ENCODE assay signal across 12 mouse cellular contexts in the genomic region with DNA sequence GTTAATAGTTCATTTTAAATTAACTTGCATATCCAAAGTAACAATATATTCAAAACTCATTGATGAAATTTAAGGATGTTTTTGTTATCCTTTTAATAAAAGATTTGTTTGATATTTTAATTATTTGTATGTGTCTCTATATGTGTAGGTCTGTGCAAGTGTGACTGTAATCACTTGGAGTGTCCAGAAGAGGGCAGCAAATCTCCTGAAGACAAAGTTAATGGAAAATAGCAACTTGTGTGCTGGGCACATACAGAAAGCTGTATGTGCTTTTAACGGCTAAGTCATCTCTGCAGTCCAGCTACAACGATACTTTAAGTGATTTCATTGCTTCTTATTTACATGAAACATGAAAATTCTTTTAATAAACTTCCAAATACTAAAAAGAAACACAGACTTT.
A peak's percentile ranks its signal among the peaks of the same experiment; 100 is the strongest.
DNase-seq lines count a peak whose midpoint lies in the region; ATAC-seq and TF ChIP-seq lines count a peak whose summit lies in the region.
"Had no signal": no experiment of that assay in that cellular context is flagged by ENCODE, and none has a peak within 500 bp of the region (broad histone marks: within the 10 kb centered on the region; RNA-seq: fewer than 3 reads in every experiment).

No protein-coding gene starts in this region.

- no peaks in the 10 kb centered on the region for H3K9me3 ChIP-seq in midbrain, embryonic 11.5 days (ENCODE audit: control insufficient read depth, low read length)
- no peaks in the 10 kb centered on the region for H3K9me3 ChIP-seq in midbrain, embryonic 15.5 days
- H3K9me3 ChIP-seq: liver, embryonic 15.5 days had no signal

- no peaks in the 10 kb centered on the region for H3K27me3 ChIP-seq in heart, adult 2 months (ENCODE audit: control insufficient read depth, insufficient read depth, low read length)
- no peaks in the 10 kb centered on the region for H3K27me3 ChIP-seq in midbrain, embryonic 11.5 days (ENCODE audit: control insufficient read depth, insufficient read depth, low read length)
- H3K27me3 ChIP-seq in midbrain, embryonic 15.5 days (replicated peaks) = no peaks in the 10 kb centered on the region
- no peaks in the 10 kb centered on the region for H3K27me3 ChIP-seq in splenic B cell, adult 2 months (ENCODE audit: control insufficient read depth, insufficient read depth, low read length, poor library complexity, severe bottlenecking)
- H3K27me3 ChIP-seq: liver, embryonic 15.5 days had no signal

- no peaks in the 10 kb centered on the region for H3K4me1 ChIP-seq in heart, adult 2 months (ENCODE audit: control insufficient read depth, insufficient read depth, low read length)
- no peaks in the 10 kb centered on the region for H3K4me1 ChIP-seq in midbrain, embryonic 11.5 days (ENCODE audit: control insufficient read depth, insufficient read depth, low read length)
- no peaks in the 10 kb centered on the region for H3K4me1 ChIP-seq in midbrain, embryonic 15.5 days
- H3K4me1 ChIP-seq: liver, embryonic 15.5 days had no signal

- DNase-seq in heart, adult 2 months = no peak
- no peak for DNase-seq in heart, postnatal 25 days (ENCODE audit: low spot score)
- DNase-seq in midbrain, embryonic 11.5 days (ENCODE audit: low spot score, missing footprints) = peak; percentile 41
- DNase-seq in brain, embryonic 14.5 days (ENCODE audit: low read depth) = peak; percentile 62
- DNase-seq in splenic B cell, adult 2 months (ENCODE audit: low read depth, low spot score) = peak; percentile 1
- DNase-seq in layer of hippocampus, adult 9-11 months = no peak
- DNase-seq in spleen, adult 18-20 months = no peak
- DNase-seq: gastrocnemius, postnatal 25 days; heart, postnatal 36 days had no signal

- no peak overlapping the region for H3K4me2 ChIP-seq in midbrain, embryonic 11.5 days
- H3K4me2 ChIP-seq in midbrain, embryonic 15.5 days = no peak overlapping the region
- H3K4me2 ChIP-seq: liver, embryonic 15.5 days had no signal

- intact Hi-C loops in heart, adult 2 months (cut with DNase I) = no loop called here
- intact Hi-C loops in heart, postnatal 25 days (cut with DNase I) = no loop called here

- no peak overlapping the region for H3K4me3 ChIP-seq in heart, adult 2 months
- no peak overlapping the region for H3K4me3 ChIP-seq in midbrain, embryonic 11.5 days (ENCODE audit: low read depth, low read length)
- no peak overlapping the region for H3K4me3 ChIP-seq in midbrain, embryonic 15.5 days
- H3K4me3 ChIP-seq: liver, embryonic 15.5 days; myocyte had no signal

- H3K36me3 ChIP-seq in heart, adult 2 months (ENCODE audit: control insufficient read depth, insufficient read depth, low read length) = no peaks in the 10 kb centered on the region
- no peaks in the 10 kb centered on the region for H3K36me3 ChIP-seq in midbrain, embryonic 11.5 days (ENCODE audit: control insufficient read depth, insufficient read depth, low read length)
- H3K36me3 ChIP-seq in midbrain, embryonic 15.5 days (replicated peaks) = no peaks in the 10 kb centered on the region
- H3K36me3 ChIP-seq in splenic B cell, adult 2 months (ENCODE audit: control insufficient read depth, insufficient read depth, low read length, poor library complexity, severe bottlenecking) = no peaks in the 10 kb centered on the region
- H3K36me3 ChIP-seq: liver, embryonic 15.5 days had no signal

- no peak overlapping the region for H3K9ac ChIP-seq in heart, adult 2 months (ENCODE audit: low read depth, low read length)
- no peak overlapping the region for H3K9ac ChIP-seq in midbrain, embryonic 11.5 days (ENCODE audit: low read length)
- H3K9ac ChIP-seq in midbrain, embryonic 15.5 days = no peak overlapping the region
- H3K9ac ChIP-seq: liver, embryonic 15.5 days had no signal

- no peak for TF ChIP-seq POLR2A in heart, adult 2 months (IDR thresholded peaks at IDR 0.05; ENCODE audit: insufficient read depth, low read depth, low read length)
- TF ChIP-seq POLR2A in brain, embryonic 14.5 days (IDR thresholded peaks at IDR 0.05; ENCODE audit: borderline replicate concordance, extremely low read depth, insufficient read depth, insufficient read length, poor library complexity, severe bottlenecking) = no peak

- TF ChIP-seq EP300 in heart, adult 2 months (IDR thresholded peaks at IDR 0.05; ENCODE audit: insufficient read depth, low read depth, low read length) = no peak

- H3K27ac ChIP-seq in heart, adult 2 months = no peak overlapping the region
- no peak overlapping the region for H3K27ac ChIP-seq in midbrain, embryonic 11.5 days (ENCODE audit: low read depth, low read length)
- H3K27ac ChIP-seq in midbrain, embryonic 15.5 days = no peak overlapping the region
- H3K27ac ChIP-seq: liver, embryonic 15.5 days had no signal

- peak; percentile 32 for TF ChIP-seq CTCF in heart, adult 2 months (IDR thresholded peaks at IDR 0.05)
- peak; percentile 36; the same call in 1 of the 2 replicates for TF ChIP-seq CTCF in brain, embryonic 14.5 days (IDR thresholded peaks at IDR 0.05; ENCODE audit: borderline replicate concordance, extremely low read depth, insufficient read depth, insufficient read length)

- no peaks in the 10 kb centered on the region for H3K79me2 ChIP-seq in heart, adult 2 months (replicated peaks; ENCODE audit: control insufficient read depth, insufficient read depth, low read length)

- no peak for ATAC-seq in midbrain, embryonic 11.5 days (ENCODE audit: low FRiP score)
- ATAC-seq in midbrain, embryonic 15.5 days (replicated peaks) = no peak

- WGBS in heart, adult 2 months = 68% methylated on average over 2 of the region's 2 CpGs
- 63% methylated on average over 2 of the region's 2 CpGs for WGBS in midbrain, embryonic 11.5 days
- WGBS in midbrain, embryonic 15.5 days = 77% methylated on average over 2 of the region's 2 CpGs

Comparison
In these comparisons a context has a peak if more than half of its experiments do, and no peak if none do; other contexts are left out.
1. DNase-seq: peak in midbrain, embryonic 11.5 days (single experiment), brain, embryonic 14.5 days (single experiment) and splenic B cell, adult 2 months (single experiment); none in heart, adult 2 months (0 of 2), heart, postnatal 25 days (single experiment), layer of hippocampus, adult 9-11 months (single experiment) and spleen, adult 18-20 months (0 of 2).